Mouse (Mus musculus) left cerebral cortex, adult 11 months (tissue): ENCODE measurements around the gene Ccr6.

Experiments used
- DNase-seq: peaks from one replicate; pipeline ENCODE4 v3.0.0; 2022; ENCODE audit warnings: low spot score

Ccr6 gene

DNA sequence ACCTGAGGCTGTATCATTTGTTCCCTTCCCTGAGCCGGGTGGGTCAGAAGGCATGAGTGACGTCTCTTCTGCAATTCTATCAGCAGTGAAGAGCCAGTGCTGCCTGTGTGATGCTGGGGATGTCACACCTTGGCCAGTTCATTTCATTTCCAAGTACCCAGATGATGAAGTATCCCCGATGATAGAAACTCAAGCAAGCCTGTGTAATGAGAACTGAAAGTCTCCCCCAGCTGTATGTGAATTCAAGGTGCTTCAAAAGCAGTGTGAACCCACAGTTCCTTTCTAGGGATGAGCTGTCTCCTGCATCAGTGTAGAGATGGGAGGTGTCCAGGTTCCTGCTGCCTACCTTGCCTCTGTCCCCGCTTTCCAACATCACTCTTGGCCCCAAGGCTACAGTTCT, 1.3 kb upstream of the Ccr6 start:
- no peak for DNase-seq

DNA sequence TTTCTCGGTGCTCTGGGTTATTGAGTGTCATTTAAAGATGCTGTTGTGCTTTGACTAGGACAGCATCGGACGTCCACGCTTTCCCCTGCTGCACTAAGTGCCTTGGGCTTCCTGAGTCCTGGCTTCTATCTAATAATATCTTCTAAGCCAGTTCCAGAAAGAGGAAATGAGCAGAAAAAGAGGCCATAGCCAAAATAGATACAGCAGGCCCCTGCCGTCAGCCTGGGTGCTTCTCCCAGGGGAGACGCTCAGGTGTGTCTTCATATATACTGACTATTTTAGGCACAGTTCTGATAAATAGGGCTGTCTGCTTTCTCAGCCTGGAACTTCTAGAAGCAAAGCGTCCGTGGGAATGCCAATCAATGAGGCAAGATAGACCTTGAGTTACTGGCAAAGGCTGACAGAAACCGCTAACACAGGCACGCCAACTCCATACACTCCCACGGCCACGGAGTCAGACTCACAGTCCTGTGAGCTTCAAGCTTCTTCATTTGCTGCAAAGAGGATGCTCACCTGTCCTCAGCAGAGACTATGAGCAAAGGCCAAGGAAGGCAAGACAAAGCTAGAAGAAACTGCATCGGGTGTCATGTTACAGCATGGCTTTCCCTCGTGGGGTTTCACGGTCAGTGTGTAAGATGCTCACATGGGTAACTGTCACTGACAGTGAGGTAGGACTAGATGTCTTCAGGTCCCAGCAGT, 2.3 kb downstream of the Ccr6 start:
- no peak for DNase-seq

DNA sequence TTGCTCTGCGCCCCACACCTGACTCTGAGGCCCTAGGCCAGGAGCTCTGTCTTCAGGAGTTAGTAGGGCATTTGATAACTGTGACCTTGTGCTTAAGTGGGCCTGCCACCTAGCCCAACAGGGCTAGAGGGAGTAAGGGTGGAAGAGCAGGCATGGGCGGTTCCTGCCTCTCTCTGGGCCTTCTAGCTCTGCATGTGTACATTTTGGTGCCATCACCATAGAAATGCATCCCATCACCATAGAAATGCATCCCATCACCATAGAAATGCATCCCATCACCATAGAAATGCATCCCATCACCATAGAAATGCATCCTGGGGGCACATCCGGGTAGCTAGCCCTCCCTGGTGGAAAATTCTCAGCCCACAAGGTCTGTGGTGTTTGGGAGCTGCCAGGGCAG, 3.7 kb downstream of the Ccr6 start:
- no peak for DNase-seq

DNA sequence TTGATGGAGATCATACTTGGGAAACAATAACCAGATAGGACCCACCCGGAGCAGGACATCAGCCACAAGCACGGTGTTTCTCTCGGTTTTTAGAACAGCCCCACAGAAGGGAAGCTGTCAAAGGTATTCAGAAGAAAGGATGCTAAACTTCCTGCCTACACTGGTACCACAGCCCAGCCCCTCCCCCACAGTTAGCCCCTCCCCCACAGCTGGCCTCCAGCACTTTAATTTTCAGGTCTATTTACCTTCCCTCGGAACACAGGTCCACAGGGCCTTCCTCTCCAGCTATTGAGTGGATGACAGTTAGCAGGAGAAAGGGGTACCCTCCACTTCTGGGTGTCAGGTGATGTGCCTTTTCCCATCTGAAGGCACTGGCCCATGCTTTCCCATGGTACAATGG, 4.7 kb downstream of the Ccr6 start:
- no peak for DNase-seq

DNA sequence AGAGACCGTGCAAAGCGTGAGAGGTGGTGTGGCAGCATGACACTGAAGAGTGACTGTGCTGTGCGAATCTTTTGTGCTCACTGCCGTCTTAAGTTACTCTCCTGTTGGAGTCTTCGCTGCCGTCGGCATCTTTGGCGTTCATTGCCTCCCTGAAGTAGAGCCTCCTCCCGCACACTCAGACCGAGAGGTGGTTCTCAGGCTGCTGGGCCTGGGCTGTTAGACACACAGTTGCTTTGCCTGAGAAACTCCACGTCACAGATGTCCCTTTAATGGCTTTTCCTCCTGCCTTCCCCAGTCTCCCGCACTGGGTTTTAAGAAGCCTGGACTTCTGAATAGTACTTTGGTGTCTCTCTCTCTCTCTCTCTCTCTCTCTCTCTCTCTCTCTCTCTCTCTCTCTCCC, 5.8 kb downstream of the Ccr6 start:
- DNase-seq: no peak

DNA sequence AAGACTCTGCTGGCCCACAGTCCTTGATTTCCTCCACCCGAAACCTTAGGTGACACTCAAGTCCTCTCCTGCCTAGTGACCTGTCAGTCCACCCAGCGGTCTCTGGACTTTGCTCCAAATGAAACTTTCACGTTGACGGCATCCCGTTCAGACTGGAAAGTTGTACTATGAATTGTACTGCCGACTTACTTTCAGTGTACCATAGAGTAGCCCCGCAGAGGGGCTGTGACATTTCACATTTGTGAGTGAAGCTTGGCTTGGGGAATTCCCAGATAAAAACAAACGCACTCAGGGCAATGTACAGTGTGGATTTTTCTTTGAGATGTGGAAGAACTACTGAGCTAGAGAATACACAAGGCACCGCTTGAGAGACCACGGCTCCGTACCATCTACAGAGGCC, 6.3 kb downstream of the Ccr6 start:
- DNase-seq: no peak

DNA sequence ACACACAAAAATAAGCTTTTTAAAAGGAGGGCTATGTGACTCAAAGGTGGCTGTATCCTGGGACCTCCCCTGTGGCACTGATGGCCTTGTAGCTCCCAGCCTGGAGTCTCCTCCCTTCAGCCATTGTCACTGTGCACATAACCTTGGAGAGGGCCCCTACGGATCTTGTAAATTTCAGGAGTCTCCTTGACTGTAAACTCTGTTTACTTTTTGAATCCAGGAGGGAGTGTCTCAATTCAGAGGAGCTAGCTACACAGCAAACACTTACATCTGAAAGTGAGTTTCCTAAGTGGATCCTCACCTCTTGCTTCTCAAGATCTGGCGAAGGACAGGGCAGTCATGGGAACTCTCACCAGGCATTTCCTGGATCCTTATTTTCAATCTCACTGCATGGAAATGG, 8.3 kb downstream of the Ccr6 start:
- DNase-seq: no peak

DNA sequence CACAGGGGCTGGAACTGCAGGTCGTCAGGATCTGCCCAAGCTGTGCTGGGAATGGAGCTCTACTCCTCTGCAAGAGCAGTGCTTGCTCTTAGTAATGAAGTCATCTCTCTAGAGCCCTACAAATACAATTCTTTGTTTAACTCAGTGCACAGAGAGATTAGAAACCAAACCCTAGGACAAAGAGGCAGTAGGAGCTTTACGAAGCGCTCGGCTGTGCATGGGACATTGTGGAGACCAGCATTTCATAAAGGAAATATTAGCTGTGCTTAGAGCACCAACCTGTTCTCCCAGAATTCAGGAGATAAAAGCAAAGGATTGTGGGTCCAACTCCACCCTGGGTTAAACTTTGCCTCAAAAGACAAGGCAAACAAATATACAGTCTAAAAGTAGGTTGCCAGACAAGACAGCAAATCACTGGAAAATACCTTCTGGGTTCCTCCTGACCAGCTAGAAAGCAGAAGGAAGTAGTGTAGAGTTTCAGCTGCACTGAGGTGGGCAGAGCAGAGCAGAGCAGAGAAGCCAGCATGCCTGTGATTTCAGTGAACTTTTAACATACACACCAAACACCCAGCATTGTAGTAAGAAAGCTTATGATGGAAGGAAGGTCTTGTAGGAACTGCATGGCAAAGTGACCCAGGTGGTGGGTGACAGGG, 10.4 kb downstream of the Ccr6 start:
- DNase-seq: no peak

DNA sequence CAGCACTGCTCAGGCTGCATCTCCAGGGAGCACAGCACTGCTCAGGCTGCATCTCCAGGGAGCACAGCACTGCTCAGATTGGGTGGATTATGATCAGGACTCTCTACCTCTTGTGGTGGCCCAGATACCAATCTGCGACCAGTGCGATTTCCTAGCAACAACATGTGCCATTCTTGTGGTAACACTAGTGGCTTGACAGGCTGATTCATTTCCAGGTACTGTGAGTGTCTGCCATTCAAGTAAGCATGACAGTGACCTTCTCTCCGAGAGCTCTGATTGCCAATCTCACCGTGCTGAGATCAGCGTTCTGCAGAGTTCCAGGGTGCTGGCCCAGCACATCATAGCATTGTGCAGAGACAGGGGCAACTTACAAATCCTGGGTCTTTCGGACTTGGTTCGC, 15.9 kb downstream of the Ccr6 start:
- no peak for DNase-seq

DNA sequence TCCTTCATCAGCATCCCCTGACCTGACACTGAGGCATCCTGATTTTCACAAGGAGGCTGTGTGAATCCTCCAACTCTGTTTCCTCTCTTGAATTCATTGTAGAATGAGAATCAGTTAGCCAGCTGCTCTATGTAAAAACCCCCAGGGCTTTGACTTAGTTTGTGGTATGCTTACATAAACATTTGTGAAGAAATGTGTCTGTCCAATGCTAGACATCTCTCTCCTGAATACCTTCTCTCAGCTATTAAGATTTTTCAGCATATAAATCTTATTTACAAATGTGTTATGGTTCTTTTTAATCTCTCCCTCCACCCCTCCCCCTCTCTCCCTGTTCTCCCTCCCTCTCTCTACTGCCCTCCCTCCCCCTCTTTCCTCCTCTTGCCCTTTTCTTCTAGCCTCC, 18.4 kb downstream of the Ccr6 start:
- DNase-seq: no peak

DNA sequence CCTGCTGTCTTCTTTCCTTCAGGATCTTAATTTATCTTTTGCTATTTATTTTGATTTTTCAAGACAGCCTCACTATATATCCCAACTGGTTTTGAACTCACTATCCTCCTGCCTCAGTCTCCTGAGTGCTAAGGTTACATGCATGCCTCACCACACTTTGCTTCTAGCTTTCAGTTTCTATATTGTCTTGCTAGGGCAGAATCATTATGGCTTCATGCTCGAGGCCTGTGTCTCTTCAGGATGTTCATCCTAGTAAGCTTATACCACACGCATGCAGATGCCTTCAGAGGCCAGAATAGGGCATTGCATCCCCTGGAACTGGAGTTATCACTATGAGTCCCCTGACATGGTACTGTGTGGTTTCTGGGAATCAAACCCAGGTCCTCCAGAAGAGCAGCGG, 19.1 kb downstream of the Ccr6 start:
- no peak for DNase-seq

DNA sequence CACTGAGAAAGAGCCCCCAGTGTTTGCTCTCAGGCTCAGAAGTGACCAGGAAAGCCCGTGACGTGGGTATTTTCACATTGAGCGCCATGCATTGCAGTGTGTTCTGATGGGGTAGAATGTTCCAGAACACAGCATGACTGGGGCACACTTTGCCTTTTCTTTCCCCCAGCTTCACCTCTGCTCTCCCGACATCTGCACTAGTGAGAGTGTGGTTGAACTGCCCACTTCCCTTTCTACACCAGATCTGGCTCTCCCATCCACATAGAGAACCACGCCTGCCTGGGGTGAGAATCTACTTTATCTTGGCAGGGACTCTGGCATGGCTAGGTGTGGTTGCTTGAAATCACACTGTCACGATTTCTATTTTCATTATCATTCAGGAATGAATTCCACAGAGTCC, 19.7 kb downstream of the Ccr6 start:
- DNase-seq: no peak

DNA sequence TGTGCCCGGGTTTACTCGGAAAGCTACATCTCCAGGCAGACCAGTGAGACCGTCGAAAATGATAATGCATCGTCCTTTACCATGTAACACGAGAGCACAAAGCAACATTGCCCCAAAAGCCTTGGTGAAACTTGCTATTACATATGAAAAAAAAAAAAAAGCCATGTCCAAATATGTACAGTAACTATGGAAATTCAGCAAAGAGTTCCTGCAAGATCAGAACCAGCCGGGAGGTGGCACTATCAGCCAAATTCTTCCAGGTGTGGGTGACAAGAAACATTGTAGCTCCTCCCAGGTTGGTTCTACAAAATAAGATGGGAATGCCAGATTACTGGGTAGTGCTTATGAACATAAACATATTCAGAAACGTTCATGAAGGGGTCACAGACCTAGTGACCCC, 21.1 kb downstream of the Ccr6 start:
- DNase-seq: no peak

DNA sequence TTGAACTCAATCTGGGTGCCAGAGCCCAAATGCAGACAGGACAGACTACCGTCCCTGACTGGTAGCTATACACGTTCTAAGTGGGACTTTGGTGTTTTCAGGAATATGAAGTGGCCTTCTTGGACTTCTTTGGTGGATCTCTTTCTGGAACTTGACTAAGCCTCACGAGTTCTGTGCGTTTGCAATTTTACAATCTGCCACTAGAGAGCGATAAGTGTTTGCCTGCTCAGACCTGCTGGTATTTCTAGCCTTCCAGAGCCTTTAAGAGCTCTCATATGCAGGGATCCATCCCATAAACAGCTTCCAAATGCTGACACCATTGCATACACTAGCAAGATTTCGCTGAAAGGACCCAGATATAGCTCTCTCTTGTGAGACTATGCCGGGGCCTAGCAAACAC, 28.8 kb downstream of the Ccr6 start:
- peak; percentile 68 for DNase-seq

DNA sequence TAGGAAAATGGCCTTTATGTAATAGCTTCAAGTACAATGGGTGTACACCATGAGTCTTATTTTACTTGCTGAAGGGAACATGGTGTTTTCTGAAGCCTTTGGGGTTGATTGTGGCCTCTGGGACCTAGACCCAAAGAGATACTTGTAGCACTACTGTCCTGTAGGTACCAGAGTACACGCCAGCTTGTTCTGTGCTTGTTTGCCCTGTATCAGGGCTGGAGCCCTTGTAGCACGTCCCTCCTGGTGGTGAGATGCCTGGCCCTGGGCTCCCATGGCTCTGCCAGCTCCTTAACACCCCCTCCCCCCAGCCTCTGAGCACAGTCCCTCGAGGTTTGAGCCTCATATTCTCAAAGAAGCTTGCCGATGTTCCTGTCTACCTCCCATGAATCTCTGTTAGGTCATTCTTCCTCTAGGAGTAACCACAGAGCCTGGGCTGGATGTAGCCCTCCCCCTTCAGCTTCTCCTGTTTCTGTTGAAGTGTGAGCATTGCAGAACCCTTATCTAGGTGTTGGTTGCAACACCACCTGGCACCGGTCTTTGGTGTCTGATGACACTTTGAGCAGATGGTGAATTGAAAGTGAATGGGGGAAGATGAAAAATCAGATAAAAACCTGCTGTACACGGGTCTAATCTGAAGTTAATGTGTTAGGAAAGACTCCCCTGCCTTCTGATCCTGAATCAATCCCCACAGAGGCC, 36.4 kb downstream of the Ccr6 start:
- no peak for DNase-seq

DNA sequence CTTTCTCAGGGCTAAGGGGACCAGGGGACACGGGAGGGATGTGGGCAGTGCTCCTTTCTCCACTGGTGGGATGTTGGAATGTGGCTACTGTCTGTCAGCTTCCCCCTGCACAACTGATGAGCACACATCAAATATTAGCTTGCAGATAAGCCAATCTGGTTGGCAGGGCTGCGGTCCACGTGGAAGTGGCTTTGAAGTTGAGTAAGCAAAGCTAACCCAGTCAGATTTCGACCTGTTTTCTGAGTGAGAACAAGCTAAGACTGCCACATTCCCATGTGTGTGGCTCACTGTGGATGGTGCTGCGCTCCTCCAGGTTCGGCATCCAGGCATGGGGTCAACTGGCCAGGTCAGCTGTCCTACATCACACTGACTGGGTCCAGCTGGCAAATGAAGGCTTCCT, 37.1 kb downstream of the Ccr6 start:
- no peak for DNase-seq

DNA sequence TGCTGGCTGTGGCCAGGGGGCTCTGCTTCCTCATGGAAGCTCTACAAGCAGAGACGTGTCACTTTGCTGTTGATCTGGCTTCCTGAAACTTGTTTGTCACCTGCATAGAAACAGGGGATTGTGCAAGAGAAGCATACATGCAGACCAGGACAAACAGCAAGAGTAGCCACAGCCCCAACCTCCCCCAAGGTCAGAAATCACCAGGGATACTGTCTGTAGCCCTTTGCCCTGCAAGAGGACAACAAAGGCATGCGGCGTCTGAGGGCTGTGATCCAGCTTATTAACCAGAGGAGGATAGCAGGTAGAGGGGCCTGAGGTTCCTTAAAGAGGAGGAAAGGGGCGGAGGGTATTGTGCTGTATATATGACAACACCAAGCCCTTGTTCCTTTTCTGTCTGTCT, 40.2 kb downstream of the Ccr6 start:
- no peak for DNase-seq

DNA sequence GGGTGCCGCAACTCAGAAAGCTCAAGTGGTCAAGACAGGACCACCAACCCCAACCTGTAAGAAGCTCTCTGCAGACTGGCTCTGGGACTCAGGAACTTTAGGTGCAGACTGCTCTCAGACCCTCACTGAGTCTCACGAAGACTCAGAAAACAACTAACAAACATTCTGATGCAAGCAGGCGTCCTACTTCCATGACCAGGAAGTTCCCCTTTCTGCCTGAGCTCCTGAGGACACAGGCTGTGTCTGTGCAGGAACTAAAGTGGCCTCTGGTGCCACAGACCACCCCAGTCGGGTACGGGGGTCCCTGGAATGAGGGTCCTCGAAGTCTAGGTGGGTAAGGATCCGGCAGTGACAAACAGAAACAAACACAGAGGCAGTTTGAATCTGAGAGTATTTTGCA, 40.8 kb downstream of the Ccr6 start:
- DNase-seq: no peak

DNA sequence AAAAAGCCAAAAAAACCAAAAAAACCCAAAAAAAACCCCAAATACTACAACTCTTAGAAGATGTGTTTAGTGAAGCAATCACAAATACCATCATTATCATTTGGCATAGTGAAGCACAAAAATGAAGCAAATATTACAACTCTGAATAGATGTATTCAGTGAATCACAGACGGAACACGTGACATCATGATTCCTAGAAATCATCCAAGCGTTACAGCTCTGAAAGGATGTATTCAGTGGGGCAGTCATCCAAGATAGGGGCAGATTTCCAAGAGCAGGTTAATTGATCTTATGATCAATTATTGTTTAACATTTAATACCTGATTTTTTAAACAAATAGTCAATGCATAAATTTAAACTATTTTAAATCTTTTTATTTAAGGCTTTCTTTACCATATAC, 41.4 kb downstream of the Ccr6 start:
- DNase-seq: no peak

DNA sequence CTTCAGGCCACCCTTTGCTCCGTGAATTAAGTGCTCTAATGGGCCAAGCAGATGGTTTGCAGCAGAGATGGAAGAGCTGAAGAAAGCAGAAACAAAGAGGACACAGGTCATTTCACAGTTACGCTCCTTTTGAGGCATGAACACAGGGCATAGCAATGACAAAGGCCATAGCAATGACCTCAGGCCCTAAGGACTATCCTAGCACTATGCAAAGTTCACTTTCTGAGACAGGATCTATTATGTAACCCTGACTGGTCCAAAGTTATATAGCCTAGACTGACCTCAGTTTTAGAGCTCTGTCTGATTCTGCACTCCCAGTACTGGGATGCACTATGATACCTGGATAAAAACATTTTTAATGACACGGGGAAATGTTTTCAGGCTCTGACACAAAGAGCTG, 42.5 kb downstream of the Ccr6 start:
- no peak for DNase-seq

DNA sequence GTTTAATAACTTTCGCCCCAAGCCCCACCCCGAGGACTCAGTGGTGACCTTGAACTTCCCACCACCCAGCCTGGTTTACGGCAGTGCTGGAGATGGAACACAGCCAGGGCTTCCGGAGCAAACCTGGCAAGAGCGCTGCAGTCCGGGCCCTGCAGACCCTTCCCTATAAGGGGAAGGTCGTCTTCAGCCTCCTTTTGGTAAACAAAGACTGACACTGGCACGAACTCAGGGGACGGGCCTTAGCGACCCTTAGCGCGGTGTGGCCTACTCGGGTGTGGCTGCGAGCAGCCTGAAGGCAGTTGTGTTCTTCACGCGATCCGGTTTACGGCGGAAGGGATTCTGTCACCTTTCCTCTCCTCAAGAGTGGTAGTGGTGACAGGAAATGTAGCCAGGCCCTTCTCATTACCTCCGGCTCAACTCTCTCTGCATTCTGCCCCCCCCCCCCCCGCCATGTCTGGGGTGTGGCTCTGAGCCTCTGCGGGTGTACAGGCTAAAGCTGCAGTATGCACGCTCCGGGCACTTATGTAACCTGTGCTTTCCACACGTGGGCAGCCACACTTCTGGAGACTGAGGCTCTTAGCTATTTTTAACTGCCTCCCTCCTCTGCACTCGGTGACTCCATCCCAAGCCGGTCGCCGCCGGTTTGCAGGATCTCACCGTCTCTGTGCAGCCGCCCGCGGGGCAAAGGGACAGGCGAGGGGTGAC, 47.1 kb downstream of the Ccr6 start, which contains the start of gene Mpc1:
Gene Mpc1, plus strand, starts transcription at position 84 of the 705 bp plus-strand sequence.
- peak; percentile 93 for DNase-seq

DNA sequence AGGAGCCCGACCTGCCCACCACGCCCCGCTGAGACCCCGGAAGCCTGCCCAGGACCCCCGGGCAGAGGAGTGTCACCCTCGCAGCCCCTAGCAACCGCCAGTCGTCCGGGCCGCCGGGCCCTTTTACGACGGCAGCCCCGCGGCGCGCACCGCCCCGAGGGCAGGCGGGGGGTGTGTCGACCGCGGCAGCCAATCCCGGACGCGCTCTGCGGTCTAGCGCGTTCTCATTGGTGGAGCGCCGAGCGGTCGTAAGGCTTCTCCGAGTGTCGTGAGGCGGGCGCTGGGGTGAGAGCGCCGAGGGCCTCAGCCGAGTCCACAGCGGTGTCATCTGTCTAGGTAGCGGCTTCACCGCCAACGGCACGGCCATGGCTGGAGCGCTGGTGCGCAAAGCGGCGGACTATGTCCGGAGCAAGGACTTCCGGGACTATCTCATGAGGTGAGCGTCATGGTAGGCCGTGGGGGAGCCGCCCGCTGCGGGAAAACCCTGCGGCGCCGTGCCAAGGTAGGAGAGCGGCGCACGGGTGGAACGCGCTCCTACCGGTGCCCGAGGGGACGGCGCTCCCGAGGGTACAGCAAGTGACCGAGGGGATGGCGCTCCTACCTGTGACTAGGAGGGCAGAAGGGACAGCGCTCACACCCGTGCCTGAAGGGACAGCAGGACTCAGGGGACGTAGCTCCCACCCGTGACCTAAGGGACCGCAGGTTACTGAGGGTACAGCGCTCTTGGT, 47.8 kb downstream of the Ccr6 start:
- peak; percentile 95 for DNase-seq
